Mouse (Mus musculus) liver, embryonic 16.5 days (tissue): ENCODE data around the gene Olfr1189. TPM values are rescaled to one million over a fixed set of nuclear protein-coding genes. Genes with fewer than 3 reads are reported as not detected.
"Not testable (repeated sequence)": the region's sequence is repeated elsewhere in the genome, so short reads cannot be mapped to it uniquely, and the experiment has no call there.

Experiments
- ATAC-seq: fragments of 200-750 bp; cut with Nextera tagmentation; 2 replicates; pipeline ENCODE4 v1.8.0; 2017; ENCODE audit warnings: low read depth, mild to moderate bottlenecking, moderate number of reproducible peaks, moderate library complexity
- H3K27ac ChIP-seq: fragments of 300-500 bp; sonication (generic); 2 replicates; pipeline ENCODE4 v1.5.1; 2014; ENCODE audit warnings: mild to moderate bottlenecking, low read length
- H3K27me3 ChIP-seq: fragments of 300-500 bp; sonication (generic); 2 replicates; pipeline ENCODE4 v1.6.1; 2014; ENCODE audit warnings: low read depth, low read length, mixed read lengths; ENCODE audit not compliant: control insufficient read depth, insufficient read depth
- H3K36me3 ChIP-seq: fragments of 300-500 bp; sonication (generic); 2 replicates; pipeline ENCODE4 v1.6.1; 2014; ENCODE audit warnings: mild to moderate bottlenecking; ENCODE audit not compliant: control insufficient read depth, insufficient read depth
- H3K4me1 ChIP-seq: fragments of 300-500 bp; sonication (generic); 2 replicates; pipeline ENCODE4 v1.6.1; 2014; ENCODE audit warnings: low read depth, low read length, mixed read lengths; ENCODE audit not compliant: control insufficient read depth
- H3K4me2 ChIP-seq: fragments of 300-500 bp; sonication (generic); 2 replicates; pipeline ENCODE4 v1.6.1; 2014; ENCODE audit warnings: low read depth, low read length, mixed read lengths
- H3K4me3 ChIP-seq: fragments of 300-500 bp; sonication (generic); 2 replicates; pipeline ENCODE4 v1.5.1; 2014; ENCODE audit warnings: low read depth, mild to moderate bottlenecking, low read length
- H3K9ac ChIP-seq: fragments of 300-500 bp; sonication (generic); 2 replicates; pipeline ENCODE4 v1.6.1; 2014; ENCODE audit warnings: low read depth, low read length
- H3K9me3 ChIP-seq: fragments of 300-500 bp; sonication (generic); replicated peaks from 2 replicates; pipeline ENCODE4 v1.6.1; 2016; ENCODE audit warnings: low read length; ENCODE audit not compliant: control insufficient read depth
- WGBS: fragments of 180-500 bp; shearing (Covaris S2); extraction: QIAGEN DNeasy Blood & Tissue Kit; methylation state at CpG from one replicate; pipeline ENCODE4 v1.1.7; 2014; ENCODE audit not compliant: insufficient replicate concordance; 5-methylcytosine and 5-hydroxymethylcytosine counted together
- polyA plus RNA-seq: library from polyadenylated mRNA; unstranded; fragments of >200 nt; fragmentation: Nextera tagmentation; extraction: Ambion mirVana; gene quantifications from 2 replicates; pipeline ENCODE4 v1.2.1, GENCODE M21; 2015

Gene Olfr1189
- polyA plus RNA-seq: not detected in 2 replicates

- no peak within 1 kb of the TSS for H3K4me2 ChIP-seq
- ATAC-seq: no peak
- no peaks in the 10 kb centered on the region for H3K27me3 ChIP-seq
- no peak within 1 kb of the TSS for H3K4me3 ChIP-seq
- no peaks in the 10 kb centered on the region for H3K4me1 ChIP-seq
- no peaks in the 10 kb centered on the region for H3K9me3 ChIP-seq
- no peak within 1 kb of the TSS for H3K27ac ChIP-seq
- H3K9ac ChIP-seq: no peak within 1 kb of the TSS
- H3K36me3 ChIP-seq: no peaks in the 10 kb centered on the region
Observed at GRCm38 (mm10) chr2:88586154-88586553, at the start of gene Olfr1189. Gene Olfr1189 (plus strand): TSS chr2:88586454.

- ATAC-seq: no peak
- H3K27ac ChIP-seq: no peak within 1 kb of the TSS
- H3K27me3 ChIP-seq: no peaks in the 10 kb centered on the region
- H3K4me1 ChIP-seq: no peaks in the 10 kb centered on the region
- H3K4me2 ChIP-seq: no peak within 1 kb of the TSS
- no peak within 1 kb of the TSS for H3K9ac ChIP-seq
- no peaks in the 10 kb centered on the region for H3K36me3 ChIP-seq
- H3K9me3 ChIP-seq: no peaks in the 10 kb centered on the region
- H3K4me3 ChIP-seq: no peak within 1 kb of the TSS
- 52% methylated on average over 2 of the region's 2 CpGs for WGBS
Observed at GRCm38 (mm10) chr2:88556635-88557034, 29.6 kb upstream of the Olfr1189 start, which contains the start of gene Olfr1188. Gene Olfr1188 (plus strand): TSS chr2:88556935.

GRCm38 (mm10) chr2:88572696-88573095, 13.6 kb upstream of the Olfr1189 start:
- not testable (repeated sequence) for H3K4me2 ChIP-seq, ATAC-seq, H3K4me1 ChIP-seq, H3K4me3 ChIP-seq, H3K9ac ChIP-seq, H3K27me3 ChIP-seq, H3K9me3 ChIP-seq, H3K36me3 ChIP-seq, H3K27ac ChIP-seq
- 68% methylated on average over 12 of the region's 12 CpGs for WGBS

- H3K36me3 ChIP-seq, H3K9ac ChIP-seq, H3K4me3 ChIP-seq, H3K27ac ChIP-seq, H3K4me2 ChIP-seq, H3K27me3 ChIP-seq, H3K4me1 ChIP-seq, H3K9me3 ChIP-seq, ATAC-seq: not testable (repeated sequence)
- 61% methylated on average over 1 of the region's 1 CpGs for WGBS
Observed at GRCm38 (mm10) chr2:88640242-88640641, 54.0 kb downstream of the Olfr1189 start, which contains the start of gene Olfr1191-ps1. Gene Olfr1191-ps1 (plus strand): TSS chr2:88640542.

Other genes starting within 250 kb of the Olfr1189 start
- gene Olfr1176, start 249.7 kb upstream of the Olfr1189 start, polyA plus RNA-seq: not detected in 2 replicates
- not detected in 2 replicates for gene Olfr1177-ps, start 240.0 kb upstream of the Olfr1189 start, polyA plus RNA-seq
- gene Olfr1178, start 199.4 kb upstream of the Olfr1189 start, polyA plus RNA-seq: not detected in 2 replicates
- gene Olfr1179, start 180.0 kb upstream of the Olfr1189 start, polyA plus RNA-seq: not detected in 2 replicates
- not detected in 2 replicates for gene Olfr1180, start 167.3 kb upstream of the Olfr1189 start, polyA plus RNA-seq
- not detected in 2 replicates for gene Olfr1181, start 160.3 kb upstream of the Olfr1189 start, polyA plus RNA-seq
- not detected in 2 replicates for gene Gm13757, start 137.3 kb upstream of the Olfr1189 start, polyA plus RNA-seq
- gene Olfr1183, start 131.6 kb upstream of the Olfr1189 start, polyA plus RNA-seq: not detected in 2 replicates
- not detected in 2 replicates for gene Olfr1184, start 102.9 kb upstream of the Olfr1189 start, polyA plus RNA-seq
- not detected in 2 replicates for gene Olfr1185-ps1, start 93.1 kb upstream of the Olfr1189 start, polyA plus RNA-seq
- not detected in 2 replicates for gene Olfr1186, start 67.9 kb upstream of the Olfr1189 start, polyA plus RNA-seq
- gene Olfr1188, start 29.5 kb upstream of the Olfr1189 start, polyA plus RNA-seq: not detected in 2 replicates
- not detected in 2 replicates for gene Olfr1191-ps1, start 54.1 kb downstream of the Olfr1189 start, polyA plus RNA-seq
- gene Olfr1192-ps1, start 62.1 kb downstream of the Olfr1189 start, polyA plus RNA-seq: not detected in 2 replicates
- gene Olfr1193, start 89.2 kb downstream of the Olfr1189 start, polyA plus RNA-seq: not detected in 2 replicates
- not detected in 2 replicates for gene Olfr1195, start 102.7 kb downstream of the Olfr1189 start, polyA plus RNA-seq
- not detected in 2 replicates for gene Olfr1196, start 118.1 kb downstream of the Olfr1189 start, polyA plus RNA-seq
- gene Olfr1197, start 145.9 kb downstream of the Olfr1189 start, polyA plus RNA-seq: not detected in 2 replicates
- not detected in 2 replicates for gene Olfr1198, start 164.9 kb downstream of the Olfr1189 start, polyA plus RNA-seq
- not detected in 2 replicates for gene Olfr1199, start 174.0 kb downstream of the Olfr1189 start, polyA plus RNA-seq
- gene Olfr1200, start 184.0 kb downstream of the Olfr1189 start, polyA plus RNA-seq: not detected in 2 replicates
- not detected in 2 replicates for gene Olfr1201, start 206.6 kb downstream of the Olfr1189 start, polyA plus RNA-seq
- not detected in 2 replicates for gene Olfr1202, start 228.0 kb downstream of the Olfr1189 start, polyA plus RNA-seq
- gene Olfr1205, start 243.3 kb downstream of the Olfr1189 start, polyA plus RNA-seq: not detected in 2 replicates